Mouse (Mus musculus): Measurements from ENCODE around the gene Ifngr1.

Gene Ifngr1

GRCm38 (mm10) chr10:19639630-19640029 is 47.9 kb downstream of the Ifngr1 start:
- in situ Hi-C loops (cut with MboI) = no loop called here

- in situ Hi-C loops (cut with MboI) = no loop called here
Measured at GRCm38 (mm10) chr10:19645119-19645518, 53.4 kb downstream of the Ifngr1 start.

DNA sequence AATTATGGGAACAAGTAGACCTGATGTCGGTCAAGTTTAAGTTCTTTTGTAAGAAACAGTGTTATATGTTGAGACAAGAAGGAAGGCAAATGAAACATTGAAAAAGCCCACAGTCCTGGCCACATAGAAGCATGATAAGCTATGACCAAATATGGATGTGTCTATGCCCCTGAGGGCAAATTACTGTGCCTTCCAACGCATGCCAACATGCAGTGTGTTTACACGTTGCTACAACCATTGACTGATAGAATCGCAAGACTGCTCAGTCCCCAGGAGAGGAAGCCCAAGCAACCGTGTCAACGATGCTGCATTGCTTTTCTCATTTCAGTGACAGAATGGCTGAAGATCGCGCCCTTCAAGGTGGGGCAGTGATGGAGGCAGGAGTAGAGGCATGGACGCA is 65.7 kb downstream of the Ifngr1 start:
- in situ Hi-C loops (cut with MboI) = no loop called here

Measured in mature B cell (primary cell).